Mouse (Mus musculus) E14TG2a.4 (cell line): ENCODE data around the gene Ctbp1.
A peak's percentile ranks its signal among the peaks of the same experiment; 100 is the strongest.

Experiments
- H3K27me3 ChIP-seq: 2 replicates; pipeline ENCODE4 v1.6.1; 2014; ENCODE audit warnings: low read length, control low read depth; ENCODE audit not compliant: insufficient read depth
- H3K36me3 ChIP-seq: 2 replicates; pipeline ENCODE4 v1.6.1; 2014; ENCODE audit warnings: low read length, control low read depth; ENCODE audit not compliant: insufficient read depth
- H3K4me1 ChIP-seq: replicated peaks from 2 replicates; pipeline ENCODE4 v1.6.1; 2014; ENCODE audit warnings: low read depth, low read length, control low read depth
- H3K4me3 ChIP-seq: replicated peaks from 2 replicates; pipeline ENCODE4 v1.5.1; 2014; ENCODE audit warnings: mild to moderate bottlenecking, low read length
- H3K9me3 ChIP-seq: 2 replicates; pipeline ENCODE4 v1.6.1; 2014; ENCODE audit warnings: low read length, control low read depth
- CTCF ChIP-seq: conservative IDR thresholded peaks from 2 replicates; pipeline ENCODE4 v1.5.1; 2014; ENCODE audit warnings: low read length
- NANOG ChIP-seq: IDR thresholded peaks from 2 replicates; pipeline ENCODE4 v1.6.1; 2014; ENCODE audit warnings: borderline replicate concordance, low read length, mixed read lengths
- POU5F1 ChIP-seq: IDR thresholded peaks from 2 replicates; pipeline ENCODE4 v1.6.1; 2014; ENCODE audit warnings: low read length, borderline replicate concordance

The Ctbp1 gene

DNA sequence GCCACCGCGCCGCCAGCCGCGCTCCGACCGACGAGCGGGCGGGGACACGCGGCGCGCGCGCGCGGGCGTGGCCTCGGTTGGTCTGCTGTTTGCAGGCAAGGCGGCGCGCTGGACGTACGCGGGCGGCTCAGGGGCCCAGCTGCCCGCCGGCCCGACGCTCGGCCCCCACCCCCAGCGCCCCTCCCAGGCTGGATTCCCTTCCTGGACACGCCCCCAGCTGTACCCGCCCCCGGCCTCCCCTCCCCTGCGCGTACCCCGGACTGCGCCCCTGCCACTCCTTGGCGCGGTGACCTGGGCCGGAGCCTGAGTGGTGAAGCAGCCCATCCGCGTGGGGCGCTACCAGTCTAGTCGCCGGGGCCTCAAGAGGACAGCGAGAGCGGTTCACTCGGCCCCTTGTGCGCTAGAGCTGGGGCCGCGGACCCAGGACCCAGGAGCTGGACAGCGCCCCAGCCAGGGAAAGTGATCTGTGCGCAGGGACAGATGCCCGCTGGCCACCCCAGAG, at the start of gene Ctbp1:
Gene Ctbp1, minus strand, starts transcription at position 42 of the 502 bp plus-strand sequence.
- no peaks in the 10 kb centered on the region for H3K9me3 ChIP-seq
- peaks cover 46% of the 10 kb centered on the region for H3K4me1 ChIP-seq
- peaks cover 13% of the 10 kb centered on the region; the same call in 1 of the 2 replicates for H3K27me3 ChIP-seq
- TF ChIP-seq NANOG, result no peak
- H3K36me3 ChIP-seq, result peaks cover 24% of the 10 kb centered on the region
- peak within 1 kb of the TSS; percentile 97 for H3K4me3 ChIP-seq

- H3K9me3 ChIP-seq, result peaks cover 39% of the 10 kb centered on the region
- peaks cover 5% of the 10 kb centered on the region for H3K4me1 ChIP-seq
- TF ChIP-seq POU5F1 (0 out of 2 replicates have a peak, but pooled peaks have one; percentile 25), NANOG (no peak), CTCF (no peak)
- H3K4me3 ChIP-seq, result no peak overlapping the region
- peaks cover 11% of the 10 kb centered on the region for H3K27me3 ChIP-seq
- no peaks in the 10 kb centered on the region for H3K36me3 ChIP-seq
These were observed 49.7 kb upstream of the Ctbp1 start for GRCm38 (mm10) chr5:33324491-33324890.

- no peaks in the 10 kb centered on the region for H3K9me3 ChIP-seq
- no peak for TF ChIP-seq POU5F1
- no peak for TF ChIP-seq CTCF
- TF ChIP-seq NANOG, result no peak
- H3K27me3 ChIP-seq, result peaks cover 10% of the 10 kb centered on the region; the same call in 1 of the 2 replicates
- H3K4me1 ChIP-seq, result peaks cover 17% of the 10 kb centered on the region
- no peak overlapping the region for H3K4me3 ChIP-seq
- no peaks in the 10 kb centered on the region for H3K36me3 ChIP-seq
These were observed 37.4 kb upstream of the Ctbp1 start for GRCm38 (mm10) chr5:33312192-33312591.

- TF ChIP-seq NANOG (no peak), POU5F1 (peak; percentile 23; the same call in 1 of the 2 replicates), CTCF (no peak)
- Histone ChIP-seq H3K4me1 (peaks cover 17% of the 10 kb centered on the region), H3K27me3 (peaks cover 10% of the 10 kb centered on the region; the same call in 1 of the 2 replicates), H3K4me3 (0 out of 2 replicates have a peak overlapping the region, but pooled peaks have one; percentile 3), H3K9me3 (no peaks in the 10 kb centered on the region), H3K36me3 (no peaks in the 10 kb centered on the region)
These were observed 36.1 kb upstream of the Ctbp1 start for GRCm38 (mm10) chr5:33310704-33311462.

DNA sequence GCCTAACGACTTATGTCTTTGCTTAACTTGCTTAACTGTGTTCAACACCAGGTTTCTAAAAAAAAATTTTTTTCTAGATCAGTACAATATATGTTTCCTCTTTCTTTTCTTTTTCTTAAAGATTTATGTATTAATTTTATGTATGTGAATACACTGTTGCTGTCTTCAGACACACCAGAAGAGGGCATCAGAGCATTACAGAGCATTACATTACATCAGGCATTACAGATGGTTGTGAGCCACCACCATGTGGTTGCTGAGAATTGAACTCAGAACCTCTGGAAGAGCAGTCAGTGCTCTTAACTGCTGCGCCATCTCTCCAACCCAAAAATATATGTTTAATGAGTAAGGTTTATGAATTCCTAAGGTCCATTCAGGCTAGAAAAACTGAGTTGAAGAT, 27.0 kb upstream of the Ctbp1 start:
- Histone ChIP-seq H3K4me1 (no peaks in the 10 kb centered on the region; the same call in 1 of the 2 replicates), H3K4me3 (no peak overlapping the region), H3K27me3 (peaks cover 31% of the 10 kb centered on the region), H3K36me3 (no peaks in the 10 kb centered on the region), H3K9me3 (no peaks in the 10 kb centered on the region)
- TF ChIP-seq POU5F1 (no peak), CTCF (no peak), NANOG (no peak)

DNA sequence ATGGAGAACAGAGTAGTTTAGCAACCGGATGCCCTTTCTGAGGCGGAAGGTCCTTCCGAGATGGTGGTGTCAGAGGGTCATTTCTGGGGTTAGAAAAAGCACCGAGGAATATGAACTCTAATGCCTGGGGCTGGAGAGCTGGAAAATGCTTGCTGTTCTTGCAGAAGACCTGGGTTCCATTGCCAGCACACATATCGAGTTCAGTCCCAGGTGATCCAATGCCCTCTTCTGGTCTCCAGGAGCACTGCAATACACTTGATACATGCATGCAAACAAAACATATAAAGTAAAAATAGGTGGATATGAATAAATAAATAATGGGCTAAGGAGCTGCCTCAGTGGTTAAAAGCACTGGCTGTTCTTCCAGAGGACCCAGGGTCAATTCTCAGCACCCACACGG, 22.4 kb upstream of the Ctbp1 start:
- H3K27me3 ChIP-seq, result peaks cover 49% of the 10 kb centered on the region
- H3K9me3 ChIP-seq, result no peaks in the 10 kb centered on the region
- H3K4me1 ChIP-seq, result no peaks in the 10 kb centered on the region; the same call in 1 of the 2 replicates
- no peak overlapping the region for H3K4me3 ChIP-seq
- TF ChIP-seq CTCF, result peak; percentile 59
- TF ChIP-seq POU5F1, result no peak
- no peak for TF ChIP-seq NANOG
- H3K36me3 ChIP-seq, result no peaks in the 10 kb centered on the region

- no peak for TF ChIP-seq POU5F1
- TF ChIP-seq CTCF, result no peak
- TF ChIP-seq NANOG, result no peak
- Histone ChIP-seq H3K36me3 (no peaks in the 10 kb centered on the region), H3K27me3 (peaks cover 56% of the 10 kb centered on the region), H3K4me3 (no peak overlapping the region), H3K9me3 (no peaks in the 10 kb centered on the region), H3K4me1 (no peaks in the 10 kb centered on the region; the same call in 1 of the 2 replicates)
These were observed 19.1 kb upstream of the Ctbp1 start for GRCm38 (mm10) chr5:33293796-33294430.

- Histone ChIP-seq H3K36me3 (no peaks in the 10 kb centered on the region), H3K9me3 (no peaks in the 10 kb centered on the region), H3K4me3 (no peak overlapping the region), H3K27me3 (peaks cover 52% of the 10 kb centered on the region), H3K4me1 (no peaks in the 10 kb centered on the region)
- TF ChIP-seq CTCF (no peak), NANOG (no peak), POU5F1 (no peak)
These were observed 9.2 kb upstream of the Ctbp1 start for GRCm38 (mm10) chr5:33283951-33284350.
